In the genomic region with DNA sequence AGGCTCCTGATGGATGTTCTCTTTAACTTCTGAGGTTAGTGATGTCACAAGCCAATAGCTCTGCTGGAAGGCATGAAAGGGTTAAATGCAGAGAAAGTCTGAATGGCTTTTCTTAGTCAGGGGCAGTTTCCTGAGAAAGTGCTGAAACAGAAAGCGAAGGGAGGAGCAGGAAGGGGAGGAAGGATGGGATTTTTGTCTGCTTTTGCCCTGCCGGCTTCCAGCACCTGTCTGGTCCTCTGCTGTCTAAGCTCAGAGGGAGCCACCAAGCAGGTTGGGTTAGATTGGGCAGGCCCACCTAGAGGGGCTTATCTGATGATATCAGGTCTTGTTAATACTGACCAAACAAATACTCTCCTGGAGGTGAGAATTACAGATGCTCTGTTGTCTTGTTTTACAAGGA, we compare ENCODE assay signal across 15 mouse cellular contexts.
"Had no signal": no experiment of that assay in that cellular context is flagged by ENCODE, and none has a peak within 500 bp of the region (broad histone marks: within the 10 kb centered on the region; RNA-seq: fewer than 3 reads in every experiment).

No protein-coding gene starts in this region.

- H3K27ac ChIP-seq: layer of hippocampus, adult 2 months; limb, embryonic 13.5 days; liver, embryonic 14.5 days; neural tube, embryonic 12.5 days; stomach, embryonic 15.5 days had no signal

- H3K9ac ChIP-seq: limb, embryonic 13.5 days; liver, embryonic 14.5 days; neural tube, embryonic 12.5 days; stomach, embryonic 15.5 days had no signal

- H3K9me3 ChIP-seq: stomach, embryonic 15.5 days had no signal

- DNase-seq: kidney, adult 18-20 months; kidney, postnatal 10 days; kidney, postnatal 4 days; left cerebral cortex, postnatal 4 days; lung, adult 18-20 months; retina, postnatal 1 day; right cerebral cortex, postnatal 4 days; spleen, adult 18-20 months; thymus, postnatal 36 days had no signal

- H3K4me2 ChIP-seq: limb, embryonic 13.5 days; neural tube, embryonic 12.5 days; stomach, embryonic 15.5 days had no signal

- H3K4me3 ChIP-seq: layer of hippocampus, adult 2 months; limb, embryonic 13.5 days; myocyte; neural tube, embryonic 12.5 days; stomach, embryonic 15.5 days had no signal

- H3K27me3 ChIP-seq: limb, embryonic 13.5 days; neural tube, embryonic 12.5 days; stomach, embryonic 15.5 days had no signal

- H3K36me3 ChIP-seq: limb, embryonic 13.5 days; neural tube, embryonic 12.5 days; stomach, embryonic 15.5 days had no signal
